ENCODE assay signal across 29 mouse cellular contexts in genomic region chr19:46728909-46729308, GRCm38 (mm10). TPM values are rescaled to one million over a fixed set of nuclear protein-coding genes. Genes with fewer than 3 reads are reported as not detected.
A peak's percentile ranks its signal among the peaks of the same experiment; 100 is the strongest.
DNase-seq lines count a peak whose midpoint lies in the region; ATAC-seq lines count a peak whose summit lies in the region.
"Had no signal": no experiment of that assay in that cellular context is flagged by ENCODE, and none has a peak within 500 bp of the region (broad histone marks: within the 10 kb centered on the region; RNA-seq: fewer than 3 reads in every experiment).

No protein-coding gene starts in this region.

- no peaks in the 10 kb centered on the region for H3K36me3 ChIP-seq in forebrain, embryonic 11.5 days (ENCODE audit: control insufficient read depth, insufficient read depth, low read length)
- H3K36me3 ChIP-seq in forebrain, embryonic 12.5 days (replicated peaks), result no peaks in the 10 kb centered on the region
- H3K36me3 ChIP-seq: embryonic facial prominence, embryonic 12.5 days; hindbrain, embryonic 12.5 days had no signal

- 91% methylated on average over 3 of the region's 3 CpGs for WGBS in forebrain, embryonic 11.5 days
- 84% methylated on average over 3 of the region's 3 CpGs for WGBS in forebrain, embryonic 12.5 days

- no peak overlapping the region for H3K4me2 ChIP-seq in forebrain, embryonic 11.5 days (ENCODE audit: low read depth, low read length, severe bottlenecking)
- H3K4me2 ChIP-seq in forebrain, embryonic 12.5 days, result no peak overlapping the region
- H3K4me2 ChIP-seq: embryonic facial prominence, embryonic 12.5 days; embryonic facial prominence, embryonic 15.5 days; forebrain, embryonic 13.5 days; hindbrain, embryonic 12.5 days; hindbrain, embryonic 15.5 days had no signal

- H3K9ac ChIP-seq in forebrain, embryonic 11.5 days (ENCODE audit: low read length), result no peak overlapping the region
- H3K9ac ChIP-seq in forebrain, embryonic 12.5 days, result no peak overlapping the region
- H3K9ac ChIP-seq: embryonic facial prominence, embryonic 12.5 days; embryonic facial prominence, embryonic 15.5 days; forebrain, embryonic 13.5 days; hindbrain, embryonic 12.5 days; hindbrain, embryonic 15.5 days had no signal

- no peak for ATAC-seq in forebrain, embryonic 11.5 days (replicated peaks; ENCODE audit: low FRiP score)
- ATAC-seq in forebrain, embryonic 12.5 days (ENCODE audit: low FRiP score), result no peak
- ATAC-seq: forebrain, embryonic 13.5 days; forebrain, embryonic 16.5 days; Patski had no signal

- no peaks in the 10 kb centered on the region for H3K9me3 ChIP-seq in forebrain, embryonic 11.5 days (ENCODE audit: control insufficient read depth, low read length)
- no peaks in the 10 kb centered on the region for H3K9me3 ChIP-seq in forebrain, embryonic 12.5 days
- H3K9me3 ChIP-seq: embryonic facial prominence, embryonic 12.5 days; embryonic facial prominence, embryonic 15.5 days; forebrain, embryonic 13.5 days; hindbrain, embryonic 12.5 days; hindbrain, embryonic 15.5 days had no signal

- no peak overlapping the region for H3K4me3 ChIP-seq in forebrain, embryonic 11.5 days (ENCODE audit: low read depth, low read length)
- H3K4me3 ChIP-seq in forebrain, embryonic 12.5 days (replicated peaks), result no peak overlapping the region
- H3K4me3 ChIP-seq: embryonic facial prominence, embryonic 12.5 days; embryonic facial prominence, embryonic 15.5 days; forebrain, embryonic 13.5 days; hindbrain, embryonic 12.5 days; hindbrain, embryonic 15.5 days had no signal

- intact Hi-C loops in gastrocnemius, postnatal 36 days (cut with DNase I), result no loop called here

- DNase-seq in forebrain, embryonic 11.5 days (ENCODE audit: low spot score), result peak; percentile 18
- peak; percentile 18 for DNase-seq in 416B (ENCODE audit: low read depth)
- peak; percentile 7 for DNase-seq in brain, adult 2 months (ENCODE audit: low read depth, low spot score)
- DNase-seq in ovary, adult 18-20 months (ENCODE audit: low spot score), result no peak
- DNase-seq in gastrocnemius, postnatal 36 days, result no peak
- DNase-seq: adrenal gland, postnatal 10 days; adrenal gland, postnatal 36 days; B cell, adult 2 months; cerebellum, adult 11 months; cerebellum, adult 2 months; cerebellum, adult 9-11 months; cerebellum, postnatal 25 days; gastrocnemius, postnatal 10 days had no signal

- no peaks in the 10 kb centered on the region for H3K27me3 ChIP-seq in forebrain, embryonic 11.5 days (ENCODE audit: control insufficient read depth, insufficient read depth, low read length)
- no peaks in the 10 kb centered on the region for H3K27me3 ChIP-seq in forebrain, embryonic 12.5 days
- H3K27me3 ChIP-seq: CH12.LX; embryonic facial prominence, embryonic 12.5 days; embryonic facial prominence, embryonic 15.5 days; forebrain, embryonic 13.5 days; hindbrain, embryonic 12.5 days; hindbrain, embryonic 15.5 days had no signal

- no peak overlapping the region for H3K27ac ChIP-seq in forebrain, embryonic 11.5 days (ENCODE audit: low read depth, low read length)
- H3K27ac ChIP-seq in forebrain, embryonic 12.5 days, result no peak overlapping the region
- H3K27ac ChIP-seq: embryonic facial prominence, embryonic 12.5 days; embryonic facial prominence, embryonic 15.5 days; forebrain, embryonic 13.5 days; hindbrain, embryonic 12.5 days; hindbrain, embryonic 15.5 days had no signal

- H3K4me1 ChIP-seq in forebrain, embryonic 11.5 days (replicated peaks; ENCODE audit: control insufficient read depth, insufficient read depth, low read length), result no peaks in the 10 kb centered on the region
- peaks cover 7% of the 10 kb centered on the region; the same call in 1 of the 2 replicates for H3K4me1 ChIP-seq in forebrain, embryonic 12.5 days
- H3K4me1 ChIP-seq: embryonic facial prominence, embryonic 12.5 days; embryonic facial prominence, embryonic 15.5 days had no signal

RNA-seq across cellular contexts. Expression of gene As3mt, which starts 21.7 kb away (rescaled TPM):
- 19.4 and 24.0 TPM in 2 replicates for polyA plus RNA-seq in forebrain, embryonic 11.5 days (2014; fragmentation: Nextera tagmentation; extraction: Ambion mirVana)
- 17.7 and 20.8 TPM in 2 replicates for polyA plus RNA-seq in forebrain, embryonic 12.5 days (2016; fragmentation: Nextera tagmentation; extraction: Ambion mirVana)
- 10 to 100 TPM; 79.6 to 84.9 TPM for total RNA-seq in gastrocnemius, postnatal 36 days (2021)

RNA-seq across cellular contexts. Expression of gene Cnnm2, which starts 32.5 kb away (rescaled TPM):
- 3.2 and 3.8 TPM in 2 replicates for polyA plus RNA-seq in forebrain, embryonic 11.5 days (2014; fragmentation: Nextera tagmentation; extraction: Ambion mirVana)
- 3.6 and 3.9 TPM in 2 replicates for polyA plus RNA-seq in forebrain, embryonic 12.5 days (2016; fragmentation: Nextera tagmentation; extraction: Ambion mirVana)
- total RNA-seq in gastrocnemius, postnatal 36 days (2021), result 1 to 10 TPM; 2.4 to 3.3 TPM

RNA-seq across cellular contexts. Expression of gene Borcs7, which starts 39.2 kb away (rescaled TPM):
- polyA plus RNA-seq in forebrain, embryonic 11.5 days (2014; fragmentation: Nextera tagmentation; extraction: Ambion mirVana), result 11.3 and 12.6 TPM in 2 replicates
- polyA plus RNA-seq in forebrain, embryonic 12.5 days (2016; fragmentation: Nextera tagmentation; extraction: Ambion mirVana), result 14.6 and 14.8 TPM in 2 replicates
- 10 to 100 TPM; 11.9 to 12.9 TPM for total RNA-seq in gastrocnemius, postnatal 36 days (2021)

RNA-seq across cellular contexts. Expression of gene Cyp17a1, which starts 55.9 kb away (rescaled TPM):
- not detected in 2 replicates for polyA plus RNA-seq in forebrain, embryonic 11.5 days (2014; fragmentation: Nextera tagmentation; extraction: Ambion mirVana)
- not detected in 2 replicates for polyA plus RNA-seq in forebrain, embryonic 12.5 days (2016; fragmentation: Nextera tagmentation; extraction: Ambion mirVana)
- not detected for total RNA-seq in gastrocnemius, postnatal 36 days (2021)
- total RNA-seq: CH12.LX; common myeloid progenitor, adult 5-6 weeks; gastrocnemius, adult 18-20 months; gastrocnemius, postnatal 10 days; gastrocnemius, postnatal 4 days; heart, adult 8-10 months; heart, postnatal 25 days; hematopoietic stem cell, adult 5-6 weeks had no signal
- polyA plus RNA-seq: forebrain, embryonic 13.5 days; hindbrain, embryonic 12.5 days; hindbrain, embryonic 15.5 days; intestine, embryonic 14.5 days; Patski had no signal

Comparison
In these comparisons a context has a peak if more than half of its experiments do, and no peak if none do; other contexts are left out.
1. DNase-seq: peak in forebrain, embryonic 11.5 days (single experiment), 416B (single experiment) and brain, adult 2 months (single experiment); none in ovary, adult 18-20 months (single experiment) and gastrocnemius, postnatal 36 days (0 of 2).